Mouse (Mus musculus) neural tube, embryonic 15.5 days (tissue): ENCODE data around the gene Hoxd1. TPM values are rescaled to one million over a fixed set of nuclear protein-coding genes. Genes with fewer than 3 reads are reported as not detected.
A peak's percentile ranks its signal among the peaks of the same experiment; 100 is the strongest.

Experiments used
- ATAC-seq: fragments of 200-750 bp; cut with Nextera tagmentation; 2 replicates; pipeline ENCODE4 v1.8.0; 2017; ENCODE audit warnings: mild to moderate bottlenecking, moderate TSS enrichment, moderate library complexity; ENCODE audit not compliant: low FRiP score
- H3K27ac ChIP-seq: fragments of 300-500 bp; sonication (generic); replicated peaks from 2 replicates; pipeline ENCODE4 v1.5.1; 2015; ENCODE audit warnings: mild to moderate bottlenecking, inconsistent platforms
- H3K27me3 ChIP-seq: fragments of 300-500 bp; sonication (generic); replicated peaks from 2 replicates; pipeline ENCODE4 v1.6.1; 2015; ENCODE audit warnings: inconsistent platforms
- H3K36me3 ChIP-seq: fragments of 300-500 bp; sonication (generic); 2 replicates; pipeline ENCODE4 v1.6.1; 2015; ENCODE audit warnings: inconsistent platforms
- H3K4me1 ChIP-seq: fragments of 300-500 bp; sonication (generic); 2 replicates; pipeline ENCODE4 v1.6.1; 2015; ENCODE audit warnings: inconsistent platforms
- H3K4me2 ChIP-seq: fragments of 300-500 bp; sonication (generic); 2 replicates; pipeline ENCODE4 v1.6.1; 2015; ENCODE audit warnings: inconsistent platforms, mild to moderate bottlenecking, moderate library complexity
- H3K4me3 ChIP-seq: fragments of 300-500 bp; sonication (generic); replicated peaks from 2 replicates; pipeline ENCODE4 v1.5.1; 2015; ENCODE audit warnings: mild to moderate bottlenecking, inconsistent platforms
- H3K9ac ChIP-seq: fragments of 300-500 bp; sonication (generic); replicated peaks from 2 replicates; pipeline ENCODE4 v1.6.1; 2015; ENCODE audit warnings: mild to moderate bottlenecking, inconsistent platforms
- H3K9me3 ChIP-seq: fragments of 300-500 bp; sonication (generic); replicated peaks from 2 replicates; pipeline ENCODE4 v1.6.1; 2016; ENCODE audit warnings: inconsistent platforms
- WGBS: fragments of 180-500 bp; shearing (Covaris S2); methylation state at CpG from one replicate; pipeline ENCODE4 v1.1.7; 2015; ENCODE audit warnings: mixed read lengths; 5-methylcytosine and 5-hydroxymethylcytosine counted together
- polyA plus RNA-seq: library from polyadenylated mRNA; unstranded; fragments of >200 nt; fragmentation: Nextera tagmentation; extraction: Ambion mirVana; gene quantifications from 2 replicates; pipeline ENCODE4 v1.2.1, GENCODE M21; 2015

The Hoxd1 gene
- polyA plus RNA-seq: 1.7 and 2.1 TPM in 2 replicates

GRCm38 (mm10) chr2:74762522-74763244, at the start of gene Hoxd1:
TSS of gene Hoxd1 (plus strand) at chr2:74762980.
- peak within 1 kb of the TSS; percentile 62 for H3K4me3 ChIP-seq
- H3K4me1 ChIP-seq: peaks cover 25% of the 10 kb centered on the region
- no peaks in the 10 kb centered on the region for H3K9me3 ChIP-seq
- peaks cover 31% of the 10 kb centered on the region for H3K27me3 ChIP-seq
- H3K36me3 ChIP-seq: no peaks in the 10 kb centered on the region
- H3K9ac ChIP-seq: peak within 1 kb of the TSS; percentile 46
- under 1% methylated on average over 59 of the region's 61 CpGs for WGBS
- ATAC-seq: peak; percentile 82
- no peak within 1 kb of the TSS for H3K27ac ChIP-seq
- peak within 1 kb of the TSS; percentile 94 for H3K4me2 ChIP-seq

- no peaks in the 10 kb centered on the region for H3K9me3 ChIP-seq
- H3K36me3 ChIP-seq: no peaks in the 10 kb centered on the region
- peak overlapping the region; percentile 98 for H3K9ac ChIP-seq
- peak overlapping the region; percentile 99 for H3K27ac ChIP-seq
- H3K4me2 ChIP-seq: peak overlapping the region; percentile 60
- H3K4me3 ChIP-seq: peak overlapping the region; percentile 75
- no peaks in the 10 kb centered on the region for H3K27me3 ChIP-seq
- no peak for ATAC-seq
- 7% methylated on average over 19 of the region's 19 CpGs for WGBS
- peaks cover 57% of the 10 kb centered on the region for H3K4me1 ChIP-seq
Observed at GRCm38 (mm10) chr2:74713239-74714150, 49.3 kb upstream of the Hoxd1 start.

- H3K4me2 ChIP-seq: peak overlapping the region; percentile 60
- 3% methylated on average over 18 of the region's 18 CpGs for WGBS
- H3K27me3 ChIP-seq: no peaks in the 10 kb centered on the region
- H3K9ac ChIP-seq: peak overlapping the region; percentile 98
- no peak for ATAC-seq
- H3K36me3 ChIP-seq: no peaks in the 10 kb centered on the region
- peaks cover 57% of the 10 kb centered on the region for H3K4me1 ChIP-seq
- H3K4me3 ChIP-seq: peak overlapping the region; percentile 75
- H3K9me3 ChIP-seq: no peaks in the 10 kb centered on the region
- peak overlapping the region; percentile 99 for H3K27ac ChIP-seq
Observed at GRCm38 (mm10) chr2:74714156-74714789, 48.5 kb upstream of the Hoxd1 start.

GRCm38 (mm10) chr2:74714881-74715280, 47.9 kb upstream of the Hoxd1 start:
- WGBS: 3% methylated on average over 14 of the region's 14 CpGs
- no peaks in the 10 kb centered on the region for H3K9me3 ChIP-seq
- peak overlapping the region; percentile 98 for H3K9ac ChIP-seq
- peaks cover 56% of the 10 kb centered on the region for H3K4me1 ChIP-seq
- no peaks in the 10 kb centered on the region for H3K27me3 ChIP-seq
- ATAC-seq: peak; percentile 80
- H3K4me2 ChIP-seq: peak overlapping the region; percentile 60
- peak overlapping the region; percentile 99 for H3K27ac ChIP-seq
- H3K36me3 ChIP-seq: no peaks in the 10 kb centered on the region
- H3K4me3 ChIP-seq: peak overlapping the region; percentile 75

- WGBS: 2% methylated on average over 26 of the region's 26 CpGs
- peak overlapping the region; percentile 60 for H3K4me2 ChIP-seq
- peak; percentile 51 for ATAC-seq
- peak overlapping the region; percentile 98 for H3K9ac ChIP-seq
- H3K27ac ChIP-seq: peak overlapping the region; percentile 99
- peak overlapping the region; percentile 75 for H3K4me3 ChIP-seq
- no peaks in the 10 kb centered on the region for H3K9me3 ChIP-seq
- H3K36me3 ChIP-seq: no peaks in the 10 kb centered on the region
- peaks cover 56% of the 10 kb centered on the region for H3K4me1 ChIP-seq
- no peaks in the 10 kb centered on the region for H3K27me3 ChIP-seq
Observed at GRCm38 (mm10) chr2:74715504-74716241, 47.1 kb upstream of the Hoxd1 start.

- 15% methylated on average over 2 of the region's 2 CpGs for WGBS
- Histone ChIP-seq H3K9me3 (no peaks in the 10 kb centered on the region), H3K36me3 (no peaks in the 10 kb centered on the region), H3K27ac (peak overlapping the region; percentile 81; the same call in 1 of the 2 replicates), H3K4me1 (peaks cover 99% of the 10 kb centered on the region), H3K9ac (no peak overlapping the region), H3K4me3 (peak overlapping the region; percentile 16; the same call in 1 of the 2 replicates), H3K27me3 (no peaks in the 10 kb centered on the region), H3K4me2 (peak overlapping the region; percentile 60)
- no peak for ATAC-seq
Observed at GRCm38 (mm10) chr2:74720384-74720783, 42.4 kb upstream of the Hoxd1 start.

- H3K4me3 ChIP-seq: peak overlapping the region; percentile 16
- peaks cover 99% of the 10 kb centered on the region for H3K4me1 ChIP-seq
- H3K9me3 ChIP-seq: no peaks in the 10 kb centered on the region
- H3K27ac ChIP-seq: peak overlapping the region; percentile 81
- no peaks in the 10 kb centered on the region for H3K27me3 ChIP-seq
- no peaks in the 10 kb centered on the region for H3K36me3 ChIP-seq
- ATAC-seq: no peak
- H3K9ac ChIP-seq: no peak overlapping the region; the same call in 1 of the 2 replicates
- WGBS: 10% methylated on average over 5 of the region's 5 CpGs
- peak overlapping the region; percentile 60 for H3K4me2 ChIP-seq
Observed at GRCm38 (mm10) chr2:74720955-74721491, 41.8 kb upstream of the Hoxd1 start.

- ATAC-seq: no peak
- H3K9me3 ChIP-seq: no peaks in the 10 kb centered on the region
- peak overlapping the region; percentile 60 for H3K4me2 ChIP-seq
- 6% methylated on average over 6 of the region's 6 CpGs for WGBS
- peaks cover 99% of the 10 kb centered on the region for H3K4me1 ChIP-seq
- H3K27me3 ChIP-seq: no peaks in the 10 kb centered on the region
- peak overlapping the region; percentile 43; the same call in 1 of the 2 replicates for H3K9ac ChIP-seq
- peak overlapping the region; percentile 10 for H3K4me3 ChIP-seq
- no peaks in the 10 kb centered on the region for H3K36me3 ChIP-seq
- peak overlapping the region; percentile 81 for H3K27ac ChIP-seq
Observed at GRCm38 (mm10) chr2:74721882-74722281, 40.9 kb upstream of the Hoxd1 start.

GRCm38 (mm10) chr2:74722949-74723348, 39.8 kb upstream of the Hoxd1 start:
- no peaks in the 10 kb centered on the region for H3K36me3 ChIP-seq
- no peaks in the 10 kb centered on the region for H3K9me3 ChIP-seq
- no peaks in the 10 kb centered on the region for H3K27me3 ChIP-seq
- H3K27ac ChIP-seq: peak overlapping the region; percentile 81
- H3K4me2 ChIP-seq: peak overlapping the region; percentile 60
- H3K4me3 ChIP-seq: peak overlapping the region; percentile 10
- ATAC-seq: no peak
- peaks cover 99% of the 10 kb centered on the region for H3K4me1 ChIP-seq
- H3K9ac ChIP-seq: peak overlapping the region; percentile 43
- 14% methylated on average over 8 of the region's 8 CpGs for WGBS

- H3K27me3 ChIP-seq: no peaks in the 10 kb centered on the region
- no peak for ATAC-seq
- no peaks in the 10 kb centered on the region for H3K36me3 ChIP-seq
- peaks cover 100% of the 10 kb centered on the region for H3K4me1 ChIP-seq
- H3K27ac ChIP-seq: peak overlapping the region; percentile 81
- H3K9ac ChIP-seq: peak overlapping the region; percentile 43
- peak overlapping the region; percentile 10 for H3K4me3 ChIP-seq
- no peaks in the 10 kb centered on the region for H3K9me3 ChIP-seq
- WGBS: 20% methylated on average over 7 of the region's 7 CpGs
- peak overlapping the region; percentile 60 for H3K4me2 ChIP-seq
Observed at GRCm38 (mm10) chr2:74724244-74725015, 38.4 kb upstream of the Hoxd1 start.
